Mouse (Mus musculus) heart, embryonic 11.5 days (tissue): ENCODE measurements around the gene Apom. TPM values are rescaled to one million over a fixed set of nuclear protein-coding genes. Genes with fewer than 3 reads are reported as not detected.
"Not testable (repeated sequence)": the region's sequence is repeated elsewhere in the genome, so short reads cannot be mapped to it uniquely, and the experiment has no call there.

ENCODE experiments used
- ATAC-seq: fragments of 200-750 bp; cut with Nextera tagmentation; replicated peaks from 2 replicates; pipeline ENCODE4 v1.8.0; 2017; ENCODE audit warnings: moderate library complexity; ENCODE audit not compliant: insufficient number of reproducible peaks, low FRiP score, low TSS enrichment
- H3K27ac ChIP-seq: fragments of 300-500 bp; sonication (generic); 2 replicates; pipeline ENCODE4 v1.5.1; 2014; ENCODE audit warnings: mild to moderate bottlenecking, low read depth, low read length
- H3K27me3 ChIP-seq: fragments of 300-500 bp; sonication (generic); 2 replicates; pipeline ENCODE4 v1.6.1; 2014; ENCODE audit warnings: mild to moderate bottlenecking, low read length, mixed read lengths; ENCODE audit not compliant: control insufficient read depth, insufficient read depth
- H3K36me3 ChIP-seq: fragments of 300-500 bp; sonication (generic); 2 replicates; pipeline ENCODE4 v1.6.1; 2014; ENCODE audit warnings: mild to moderate bottlenecking, low read length, moderate library complexity, mixed read lengths; ENCODE audit not compliant: control insufficient read depth, insufficient read depth
- H3K4me1 ChIP-seq: fragments of 300-500 bp; sonication (generic); 2 replicates; pipeline ENCODE4 v1.6.1; 2014; ENCODE audit warnings: low read length; ENCODE audit not compliant: control insufficient read depth, insufficient read depth
- H3K4me2 ChIP-seq: fragments of 300-500 bp; sonication (generic); 2 replicates; pipeline ENCODE4 v1.6.1; 2014; ENCODE audit warnings: mild to moderate bottlenecking, moderate library complexity
- H3K4me3 ChIP-seq: fragments of 300-500 bp; sonication (generic); 2 replicates; pipeline ENCODE4 v1.5.1; 2014; ENCODE audit warnings: low read depth, low read length
- H3K9ac ChIP-seq: fragments of 300-500 bp; sonication (generic); 2 replicates; pipeline ENCODE4 v1.6.1; 2014; ENCODE audit warnings: mild to moderate bottlenecking, low read depth, low read length, moderate library complexity
- H3K9me3 ChIP-seq: fragments of 300-500 bp; sonication (generic); replicated peaks from 2 replicates; pipeline ENCODE4 v1.6.1; 2016; ENCODE audit warnings: low read length; ENCODE audit not compliant: control insufficient read depth
- WGBS: fragments of 180-500 bp; shearing (Covaris S2); extraction: QIAGEN DNeasy Blood & Tissue Kit; methylation state at CpG from one replicate; pipeline ENCODE4 v1.1.7; 2014; ENCODE audit not compliant: insufficient replicate concordance; 5-methylcytosine and 5-hydroxymethylcytosine counted together
- polyA plus RNA-seq: library from polyadenylated mRNA; unstranded; fragments of >200 nt; fragmentation: Nextera tagmentation; extraction: Ambion mirVana; gene quantifications from 2 replicates; pipeline ENCODE4 v1.2.1, GENCODE M21; 2014

Gene Apom
- polyA plus RNA-seq, 1 experiment from 2014 or later = 12.9 TPM

DNA sequence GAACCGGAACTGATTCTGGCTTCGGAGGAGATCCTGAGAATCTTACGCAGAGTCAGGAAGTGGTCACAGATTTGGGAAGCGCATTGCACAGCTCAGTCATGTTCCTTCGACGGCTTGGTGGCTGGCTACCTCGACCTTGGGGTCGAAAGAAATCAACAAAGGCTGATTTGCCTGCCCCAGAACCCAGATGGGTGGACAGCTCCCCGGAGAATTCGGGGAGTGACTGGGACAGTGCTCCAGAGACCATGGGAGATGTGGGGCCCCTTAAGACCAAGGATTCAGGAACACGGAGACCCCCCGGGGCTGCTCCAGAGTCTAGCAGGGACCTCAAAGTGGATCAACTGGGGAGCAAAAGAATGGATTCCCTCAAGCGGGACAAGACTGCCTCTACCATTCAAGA is 4.8 kb downstream of the Apom start:
- Histone ChIP-seq H3K4me2 (peak overlapping the region; percentile 91), H3K9ac (peak overlapping the region; percentile 89), H3K4me3 (peak overlapping the region; percentile 69), H3K27ac (peak overlapping the region; percentile 80), H3K36me3 (peaks cover 2% of the 10 kb centered on the region), H3K27me3 (no peaks in the 10 kb centered on the region), H3K4me1 (peaks cover 17% of the 10 kb centered on the region), H3K9me3 (no peaks in the 10 kb centered on the region)
- 64% methylated on average over 13 of the region's 13 CpGs for WGBS
- no peak for ATAC-seq

DNA sequence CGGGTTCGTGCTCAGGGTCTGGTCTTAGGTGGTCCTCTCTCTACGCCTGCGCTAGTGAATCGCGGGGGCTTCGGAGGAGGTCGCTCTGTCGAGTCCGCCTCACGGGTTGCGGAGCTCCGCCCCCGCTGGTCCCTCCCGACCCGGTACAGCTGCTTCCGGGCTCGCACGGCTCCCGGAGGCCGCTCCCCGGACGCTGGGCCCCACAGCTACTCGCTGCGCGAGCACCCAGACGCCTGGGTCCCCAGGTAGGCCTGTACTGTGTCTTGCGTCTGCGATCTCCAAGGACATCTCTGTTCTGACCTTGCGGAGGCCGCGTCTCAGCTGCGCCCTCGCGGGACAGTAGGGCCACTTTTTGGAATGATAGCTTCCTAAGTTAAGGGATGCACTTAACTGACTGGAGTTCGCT is 5.6 kb downstream of the Apom start, which contains the start of gene D17H6S53E:
Gene D17H6S53E (plus strand): TSS at position 168 of the 406 bp plus-strand sequence.
- Histone ChIP-seq H3K4me3 (peak within 1 kb of the TSS; percentile 69), H3K9me3 (no peaks in the 10 kb centered on the region), H3K27ac (peak within 1 kb of the TSS; percentile 80), H3K4me2 (peak within 1 kb of the TSS; percentile 91), H3K9ac (peak within 1 kb of the TSS; percentile 89), H3K4me1 (peaks cover 17% of the 10 kb centered on the region), H3K27me3 (no peaks in the 10 kb centered on the region), H3K36me3 (peaks cover 2% of the 10 kb centered on the region)
- under 1% methylated on average over 36 of the region's 36 CpGs for WGBS
- peak; percentile 59 for ATAC-seq

DNA sequence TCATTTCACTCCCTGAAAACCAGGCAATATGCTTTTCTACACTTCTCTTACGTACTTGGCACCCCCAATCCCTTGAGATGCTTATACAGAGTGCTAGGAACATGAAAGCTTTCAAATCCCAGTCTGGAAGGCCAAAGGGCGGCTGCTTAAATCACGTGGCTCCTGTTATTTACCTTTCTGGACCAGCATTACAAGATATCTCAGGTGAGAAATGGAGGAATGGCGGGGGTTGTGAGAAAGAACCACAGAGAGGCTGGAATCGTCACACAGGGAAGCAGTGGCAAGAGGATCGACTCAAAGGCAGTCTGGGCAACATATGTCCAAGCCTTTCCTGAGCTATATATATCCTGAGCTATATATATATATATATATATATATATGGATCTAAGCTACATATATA is 6.3 kb downstream of the Apom start:
- H3K36me3 ChIP-seq = peaks cover 2% of the 10 kb centered on the region
- no peaks in the 10 kb centered on the region for H3K9me3 ChIP-seq
- ATAC-seq = no peak
- peak overlapping the region; percentile 91 for H3K4me2 ChIP-seq
- WGBS = 29% methylated on average over 6 of the region's 6 CpGs
- H3K27me3 ChIP-seq = no peaks in the 10 kb centered on the region
- H3K4me1 ChIP-seq = peaks cover 17% of the 10 kb centered on the region
- peak overlapping the region; percentile 89 for H3K9ac ChIP-seq
- peak overlapping the region; percentile 69 for H3K4me3 ChIP-seq
- H3K27ac ChIP-seq = no peak overlapping the region

DNA sequence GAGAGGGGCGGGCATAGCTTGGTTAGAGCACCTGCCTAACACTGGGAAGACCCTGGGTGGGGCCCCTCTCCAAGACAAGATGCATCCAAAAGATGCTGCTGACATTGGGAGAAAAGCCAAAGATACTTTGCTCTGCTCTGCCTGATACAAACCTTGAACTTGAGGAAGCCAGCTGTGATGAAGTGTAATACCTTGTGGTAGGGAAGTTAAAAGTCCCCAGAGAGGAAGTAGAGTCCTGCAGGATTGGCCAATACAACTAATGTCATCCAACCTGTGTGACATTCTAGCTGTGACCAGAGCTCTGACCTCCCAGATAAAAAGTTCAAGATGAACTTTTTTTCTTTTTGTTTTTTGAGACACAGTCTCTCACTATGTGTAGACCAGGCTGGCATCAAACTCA is 6.8 kb downstream of the Apom start:
- Histone ChIP-seq H3K4me3 (no peak overlapping the region), H3K27me3 (no peaks in the 10 kb centered on the region), H3K4me2 (peak overlapping the region; percentile 91), H3K27ac (no peak overlapping the region), H3K36me3 (peaks cover 2% of the 10 kb centered on the region), H3K4me1 (peaks cover 20% of the 10 kb centered on the region), H3K9ac (no peak overlapping the region), H3K9me3 (no peaks in the 10 kb centered on the region)
- 91% methylated on average over 1 of the region's 1 CpGs for WGBS
- ATAC-seq = no peak

DNA sequence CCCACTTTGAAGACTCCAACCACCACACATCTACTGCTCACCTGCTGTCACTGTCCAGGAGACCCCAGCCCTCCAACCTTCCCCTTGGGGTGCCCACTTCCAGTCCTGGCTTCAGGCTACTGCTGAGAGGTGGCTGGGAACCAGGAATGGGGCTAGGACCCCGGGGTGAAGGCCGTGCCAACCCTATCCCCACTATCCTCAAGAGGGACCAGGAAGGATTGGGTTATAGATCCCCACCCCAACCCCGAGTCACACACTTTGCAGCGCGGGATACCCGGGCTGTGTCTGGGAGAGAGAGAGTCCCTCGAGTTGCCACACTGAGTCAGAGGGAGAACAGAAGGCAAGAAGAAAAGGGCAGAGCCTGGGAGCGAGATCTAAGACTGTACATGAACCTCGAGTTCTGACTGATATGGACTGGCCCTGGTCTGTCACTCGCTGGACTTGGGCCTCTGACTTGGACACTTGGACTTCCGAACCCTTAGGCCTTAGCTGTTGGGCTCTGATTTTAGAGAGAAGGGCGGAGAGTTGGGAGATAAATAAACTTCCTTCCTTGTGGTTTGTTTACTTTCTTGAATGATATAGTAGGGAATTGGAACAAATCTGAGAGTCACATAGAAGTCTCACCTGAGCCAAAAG is 7.5 kb downstream of the Apom start:
- H3K27me3 ChIP-seq, H3K4me3 ChIP-seq, H3K36me3 ChIP-seq, H3K9me3 ChIP-seq, H3K4me2 ChIP-seq, ATAC-seq, H3K27ac ChIP-seq, H3K9ac ChIP-seq: not testable (repeated sequence)
- WGBS = 90% methylated on average over 12 of the region's 12 CpGs
- peaks cover 23% of the 10 kb centered on the region for H3K4me1 ChIP-seq

DNA sequence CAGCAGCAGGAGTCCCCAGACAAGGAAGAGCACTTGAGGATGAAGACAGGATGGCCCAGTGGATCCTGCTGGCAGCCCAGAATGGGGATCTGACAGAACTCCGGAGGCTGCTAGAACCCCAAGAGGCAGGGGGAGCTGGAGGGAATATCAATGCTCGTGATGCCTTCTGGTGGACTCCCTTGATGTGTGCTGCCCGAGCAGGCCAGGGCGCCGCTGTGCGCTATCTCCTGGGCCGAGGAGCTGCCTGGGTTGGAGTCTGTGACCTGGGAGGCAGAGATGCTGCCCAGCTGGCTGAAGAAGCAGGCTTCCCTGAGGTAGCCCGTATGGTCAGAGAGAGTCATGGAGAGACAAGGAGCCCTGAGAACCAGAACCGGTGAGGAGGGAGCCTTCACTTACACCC is 8.6 kb downstream of the Apom start:
- not testable (repeated sequence) for H3K9ac ChIP-seq, H3K27ac ChIP-seq, ATAC-seq, H3K36me3 ChIP-seq, H3K27me3 ChIP-seq, H3K4me3 ChIP-seq, H3K9me3 ChIP-seq, H3K4me2 ChIP-seq
- peaks cover 23% of the 10 kb centered on the region for H3K4me1 ChIP-seq
- WGBS = 84% methylated on average over 9 of the region's 9 CpGs

DNA sequence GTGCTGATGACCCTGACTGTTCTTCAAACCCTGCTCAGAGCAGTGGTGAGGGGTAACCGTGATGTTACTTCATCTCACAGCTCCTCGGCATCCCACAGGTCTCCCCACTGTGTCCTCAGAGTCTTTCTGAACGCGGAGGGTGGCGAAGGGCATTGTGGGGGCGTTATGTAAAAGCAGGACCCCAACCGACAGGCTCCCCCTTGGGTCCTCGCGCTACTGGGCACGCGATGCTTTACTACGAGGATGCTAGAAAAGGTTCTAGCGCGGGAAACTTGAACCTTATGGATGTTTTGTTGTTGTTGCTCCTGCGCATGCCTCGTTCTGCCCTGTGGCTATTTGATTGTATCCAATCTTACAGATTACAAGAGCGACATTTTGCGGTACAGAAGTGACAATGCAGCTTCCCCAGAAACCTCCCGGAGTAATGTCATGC is 10.0 kb downstream of the Apom start, which contains the start of gene Csnk2b:
Gene Csnk2b (minus strand): TSS at position 183 of the 433 bp plus-strand sequence.
- no peaks in the 10 kb centered on the region for H3K27me3 ChIP-seq
- peaks cover 13% of the 10 kb centered on the region for H3K36me3 ChIP-seq
- peak within 1 kb of the TSS; percentile 91 for H3K4me3 ChIP-seq
- no peaks in the 10 kb centered on the region for H3K9me3 ChIP-seq
- peak within 1 kb of the TSS; percentile 84 for H3K27ac ChIP-seq
- peak within 1 kb of the TSS; percentile 89 for H3K9ac ChIP-seq
- WGBS = under 1% methylated on average over 19 of the region's 19 CpGs
- ATAC-seq = no peak
- H3K4me2 ChIP-seq = peak within 1 kb of the TSS; percentile 98
- H3K4me1 ChIP-seq = peaks cover 15% of the 10 kb centered on the region

DNA sequence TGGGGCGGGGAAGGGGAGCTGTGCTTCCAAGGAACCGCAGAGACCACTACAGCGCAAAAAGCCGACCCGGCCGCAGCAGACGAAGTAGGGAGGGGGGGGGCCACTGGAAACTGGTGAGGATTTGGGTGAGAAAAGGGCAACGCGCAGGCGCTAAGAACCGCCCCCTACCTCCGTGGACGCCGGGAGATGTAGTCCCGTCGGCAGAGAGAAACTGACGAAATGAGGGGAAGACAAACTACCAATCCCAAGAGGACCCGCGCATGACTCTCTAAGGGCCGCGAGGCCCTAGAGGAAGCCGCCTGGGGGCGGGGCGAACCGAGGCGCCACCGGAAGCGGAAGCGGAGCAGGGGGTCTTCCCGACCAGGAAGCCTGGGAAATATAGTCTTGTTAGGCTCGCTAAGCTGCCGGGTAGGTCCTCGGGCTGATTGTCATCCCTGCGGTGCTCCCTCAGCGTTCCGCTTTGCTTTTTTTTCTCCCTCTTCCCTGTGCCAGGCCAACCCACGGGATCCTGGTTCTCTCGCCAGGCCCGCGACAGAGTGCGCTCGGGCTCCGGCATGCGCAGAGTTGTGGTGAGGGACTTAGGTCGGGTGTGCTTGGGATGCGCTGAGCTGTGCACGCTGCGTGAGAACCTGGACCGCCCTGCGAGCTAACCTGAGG is 10.6 kb downstream of the Apom start, which contains the start of gene Gpank1:
Gene Gpank1 (plus strand): TSS at position 313 of the 657 bp plus-strand sequence.
- no peaks in the 10 kb centered on the region for H3K9me3 ChIP-seq
- H3K27ac ChIP-seq = peak within 1 kb of the TSS; percentile 84
- H3K9ac ChIP-seq = peak within 1 kb of the TSS; percentile 89
- no peaks in the 10 kb centered on the region for H3K27me3 ChIP-seq
- H3K4me2 ChIP-seq = peak within 1 kb of the TSS; percentile 98
- H3K4me3 ChIP-seq = peak within 1 kb of the TSS; percentile 91
- under 1% methylated on average over 50 of the region's 50 CpGs for WGBS
- ATAC-seq = peak; percentile 89
- H3K4me1 ChIP-seq = peaks cover 13% of the 10 kb centered on the region
- H3K36me3 ChIP-seq = peaks cover 13% of the 10 kb centered on the region
